Mouse (Mus musculus) spleen, adult 2 months (tissue): ENCODE results near the gene Rmi2.

ENCODE experiments used
- CTCF ChIP-seq: fragments of 200-500 bp; IDR thresholded peaks from 2 replicates; pipeline ENCODE4 v1.5.1; 2011; ENCODE audit warnings: mild to moderate bottlenecking, inconsistent platforms; ENCODE audit not compliant: insufficient read depth, insufficient read length, insufficient replicate concordance; ENCODE audit errors: extremely low read depth
- POLR2A ChIP-seq: fragments of 200-500 bp; IDR thresholded peaks from 2 replicates; pipeline ENCODE4 v1.6.1; 2011; ENCODE audit warnings: low read depth, low read length, inconsistent platforms

GRCm38 (mm10) chr16:10934047-10934446 lies 99.2 kb downstream of the Rmi2 start:
- TF ChIP-seq CTCF (no peak), POLR2A (no peak)
